Mouse (Mus musculus): ENCODE data around the gene Nos1.

Nos1 gene

DNA sequence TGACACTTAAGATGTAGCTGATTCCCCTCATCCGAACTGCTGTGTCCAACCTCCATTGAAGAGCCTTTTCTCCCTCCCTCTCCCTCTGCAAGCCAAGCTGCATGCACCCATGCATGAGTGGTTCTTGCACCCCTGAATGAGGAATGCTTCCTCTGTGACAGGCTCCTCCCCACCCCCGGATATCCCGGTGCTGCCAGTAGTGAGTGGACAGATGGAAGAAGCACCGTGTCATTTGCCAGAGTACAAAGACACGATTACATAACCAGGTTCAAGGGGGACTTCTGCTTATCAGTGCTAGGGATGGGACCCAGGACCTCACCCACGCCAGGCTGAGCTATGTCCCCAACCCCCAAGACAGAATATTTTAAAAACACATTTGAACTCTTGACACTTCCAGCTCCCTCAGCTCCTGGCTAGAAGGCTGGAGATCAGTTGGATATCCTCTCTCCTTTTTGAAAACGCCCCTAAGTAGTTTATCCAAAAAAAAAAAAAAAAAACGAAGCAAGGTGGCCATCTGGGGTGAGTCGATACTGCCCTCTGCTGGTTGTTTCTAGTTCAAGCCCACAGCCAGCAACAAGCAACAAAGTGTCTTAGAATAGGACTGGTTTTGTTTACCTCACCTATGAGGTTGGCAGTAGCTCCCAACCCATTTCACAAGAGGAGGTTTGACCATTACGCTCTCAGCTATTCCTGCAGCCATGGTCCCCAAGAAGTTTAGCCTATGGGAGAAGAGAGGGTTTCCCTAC is 175.0 kb downstream of the Nos1 start:
- DNase-seq (ENCODE audit: low spot score in 2 of 2) = peak in 1 of 2 experiments; percentile 28

DNA sequence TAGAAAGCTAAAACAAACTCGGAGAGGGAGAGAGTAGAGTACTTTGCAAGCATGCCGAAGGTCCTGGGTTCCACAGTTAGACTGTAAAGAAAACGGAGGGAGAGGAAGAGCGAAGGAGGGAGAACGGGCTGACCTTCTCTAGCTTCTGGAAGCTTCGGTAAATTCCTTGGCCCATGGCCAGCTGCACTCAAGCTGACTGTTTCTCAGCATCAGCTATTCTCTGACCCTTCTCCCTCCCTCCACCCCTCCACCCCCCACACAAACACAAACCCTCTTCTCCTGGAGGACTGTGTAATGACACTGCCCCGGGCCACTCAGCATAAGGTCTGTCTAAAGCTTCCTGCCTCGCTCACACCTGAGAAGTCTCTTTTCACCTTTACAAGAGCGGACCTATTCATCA is 183.9 kb downstream of the Nos1 start:
- no peak for DNase-seq (ENCODE audit: low spot score in 2 of 2)

DNA sequence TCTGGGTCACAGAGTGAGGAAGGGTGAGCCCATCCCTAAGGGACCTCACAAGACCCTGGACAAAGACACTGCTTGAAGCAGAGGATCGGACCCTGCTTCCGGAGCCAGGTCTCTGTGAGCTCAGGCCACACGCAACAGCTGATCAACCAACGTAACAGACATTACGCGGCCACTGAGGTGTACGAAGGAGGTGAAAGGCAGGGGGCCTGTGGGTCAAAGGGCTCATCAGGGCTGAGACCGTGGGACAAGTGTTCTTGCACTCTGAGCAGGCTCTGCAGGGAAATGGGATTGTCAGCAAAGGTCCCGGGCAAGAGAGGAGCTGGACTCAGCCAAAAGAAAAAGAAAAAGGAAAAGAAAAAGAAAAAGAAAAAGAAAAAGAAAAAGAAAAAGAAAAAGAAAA is 186.1 kb downstream of the Nos1 start:
- no peak for DNase-seq (ENCODE audit: low spot score in 2 of 2)

DNA sequence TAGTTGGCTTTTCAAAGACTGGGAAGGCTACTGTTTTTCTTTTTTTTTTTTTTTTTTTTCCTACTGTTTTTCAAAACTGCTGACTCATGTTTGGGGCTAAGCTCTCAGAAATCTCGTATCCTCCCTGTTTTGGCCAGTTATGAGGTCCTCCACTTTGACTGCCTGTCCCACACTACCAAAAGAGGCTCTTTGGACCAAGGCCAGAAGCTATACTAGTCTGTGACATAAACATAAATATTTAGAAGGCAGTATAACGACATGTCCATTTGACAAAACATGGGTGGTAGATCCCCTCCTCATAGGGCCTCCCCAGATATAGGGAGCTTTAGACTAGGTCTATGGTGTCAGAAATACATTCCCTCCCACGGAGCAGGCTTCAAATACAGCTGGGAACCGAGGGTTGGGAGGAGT is 186.8 kb downstream of the Nos1 start:
- no peak for DNase-seq (ENCODE audit: low spot score in 2 of 2)

DNA sequence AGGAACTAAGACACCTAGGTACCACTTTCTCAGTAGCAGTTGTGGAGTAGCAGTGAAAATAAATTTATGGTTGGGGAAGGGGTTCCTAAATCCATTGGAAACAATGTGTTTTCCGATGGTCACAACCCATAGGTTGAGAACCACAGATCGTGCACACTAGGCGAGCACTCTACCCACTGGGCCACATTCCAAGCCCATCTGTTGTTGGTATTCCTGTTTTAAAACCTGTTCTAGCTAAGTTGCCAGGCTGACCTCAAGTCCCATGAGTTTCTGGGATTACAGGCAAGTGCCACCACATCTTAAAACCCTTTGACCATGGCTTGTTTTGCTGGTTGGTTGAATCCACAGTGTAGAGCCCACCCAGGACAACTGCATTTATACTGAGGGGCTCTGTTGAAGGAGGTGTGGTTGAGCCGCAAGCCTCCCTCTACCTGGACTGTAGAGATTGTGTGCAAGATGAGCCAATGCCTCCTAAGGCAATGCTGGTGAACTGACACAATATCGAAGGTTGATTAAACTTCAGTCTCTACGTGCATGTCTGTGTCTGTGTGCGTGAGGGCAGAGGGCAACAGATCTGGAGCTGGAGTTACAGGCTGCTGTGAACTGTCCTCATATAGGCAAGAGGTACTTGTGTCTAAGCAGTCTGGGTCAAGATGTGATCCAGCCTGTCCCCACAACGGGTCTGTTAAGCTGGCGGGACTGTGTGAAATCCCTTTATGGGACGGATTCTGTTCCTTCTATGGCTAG is 189.0 kb downstream of the Nos1 start:
- no peak for DNase-seq (ENCODE audit: low spot score in 2 of 2)

DNA sequence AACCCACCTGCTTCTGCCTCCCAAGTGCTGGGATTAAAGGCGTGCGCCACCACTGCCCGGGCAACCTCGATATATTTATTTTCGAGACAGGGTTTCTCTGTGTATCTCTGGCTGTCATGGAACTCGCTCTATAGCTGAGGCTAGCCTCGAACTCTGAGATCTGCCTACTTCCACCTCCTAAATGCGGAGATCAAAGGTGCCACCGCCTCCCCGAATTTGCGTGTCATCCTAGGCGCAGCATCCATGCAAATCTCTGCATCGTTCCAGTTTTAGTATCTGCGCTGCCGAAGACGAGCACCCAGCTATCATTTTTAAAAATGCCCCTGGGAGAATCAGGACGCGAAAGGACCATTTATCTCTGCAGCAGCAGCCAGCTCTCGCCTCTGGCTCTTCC is 195.4 kb downstream of the Nos1 start:
- DNase-seq (ENCODE audit: low spot score in 2 of 2) = no peak

DNA sequence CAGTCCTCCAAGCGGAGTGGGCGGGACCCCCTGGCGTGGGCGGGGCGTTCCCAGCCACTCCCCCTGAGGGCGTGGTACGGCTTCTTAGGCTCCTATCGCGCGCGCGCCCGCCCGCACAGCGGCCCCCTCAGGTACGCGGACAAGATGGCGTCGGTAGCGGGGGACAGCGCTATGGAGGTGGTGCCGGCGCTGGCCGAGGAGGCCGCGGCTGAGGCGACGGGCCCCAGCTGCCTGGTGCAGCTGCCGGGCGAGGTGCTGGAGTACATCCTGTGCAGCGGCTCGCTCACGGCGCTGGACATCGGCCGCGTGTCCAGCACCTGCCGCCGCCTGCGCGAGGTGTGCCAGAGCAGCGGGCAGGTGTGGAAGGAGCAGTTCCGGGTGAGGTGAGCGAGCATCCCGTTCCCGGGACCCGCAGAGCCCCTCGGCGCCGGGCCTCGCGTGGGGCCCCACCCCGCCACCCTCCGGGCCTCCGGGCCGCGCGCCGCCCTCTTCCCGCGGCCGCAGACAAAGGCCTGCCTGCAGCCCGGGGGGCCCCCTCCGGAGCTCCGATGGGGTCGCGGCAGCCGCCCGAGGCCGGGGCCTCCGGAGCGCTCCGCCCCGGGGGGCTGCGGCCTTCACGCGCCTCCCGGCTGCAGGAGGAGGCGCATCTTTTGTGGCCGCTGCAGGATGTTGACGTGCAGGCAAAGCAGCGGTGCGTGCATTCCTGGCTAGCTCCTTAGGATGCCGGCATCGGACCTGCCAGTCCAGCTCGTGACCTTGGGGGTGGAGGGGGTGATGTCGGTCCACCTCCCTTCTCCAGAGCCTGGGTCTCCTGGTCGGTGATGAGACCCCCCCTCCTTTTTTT is 196.0 kb downstream of the Nos1 start, which contains the start of gene Fbxo21:
Gene Fbxo21 (plus strand): TSS at position 74 of the 844 bp plus-strand sequence.
- peak; percentile 96 for DNase-seq (ENCODE audit: low spot score in 2 of 2)

DNA sequence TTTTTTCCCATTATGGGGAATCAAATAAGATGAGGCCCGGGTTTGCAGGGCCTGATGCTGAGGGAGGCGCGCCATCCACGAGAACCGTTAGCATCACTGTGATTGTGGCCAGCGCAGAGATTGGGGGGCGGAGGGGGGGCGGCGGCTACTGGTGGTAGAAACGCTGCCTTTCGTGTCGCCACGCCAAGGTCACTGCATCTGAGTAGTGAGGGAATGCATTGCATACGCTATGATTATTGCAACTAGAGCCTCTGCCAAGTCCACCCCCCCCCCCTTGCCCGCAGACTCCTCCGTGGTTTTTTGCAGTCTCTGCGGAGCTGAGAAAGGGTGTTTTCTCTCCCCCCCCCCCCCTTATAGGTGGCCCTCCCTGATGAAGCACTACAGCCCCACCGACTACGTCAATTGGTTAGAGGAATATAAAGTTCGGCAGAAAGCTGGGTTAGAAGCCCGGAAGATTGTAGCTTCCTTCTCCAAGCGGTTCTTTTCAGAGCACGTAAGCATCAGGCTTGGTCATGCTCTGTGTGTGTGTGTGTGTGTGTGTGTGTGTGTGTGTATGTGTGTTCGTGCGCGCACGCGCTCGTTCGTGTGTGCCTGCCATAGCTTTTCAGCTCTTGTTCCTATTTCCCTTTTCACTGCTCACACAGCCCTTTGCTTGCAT is 196.8 kb downstream of the Nos1 start:
- peak in 1 of 2 experiments; percentile 50 for DNase-seq (ENCODE audit: low spot score in 2 of 2)

DNA sequence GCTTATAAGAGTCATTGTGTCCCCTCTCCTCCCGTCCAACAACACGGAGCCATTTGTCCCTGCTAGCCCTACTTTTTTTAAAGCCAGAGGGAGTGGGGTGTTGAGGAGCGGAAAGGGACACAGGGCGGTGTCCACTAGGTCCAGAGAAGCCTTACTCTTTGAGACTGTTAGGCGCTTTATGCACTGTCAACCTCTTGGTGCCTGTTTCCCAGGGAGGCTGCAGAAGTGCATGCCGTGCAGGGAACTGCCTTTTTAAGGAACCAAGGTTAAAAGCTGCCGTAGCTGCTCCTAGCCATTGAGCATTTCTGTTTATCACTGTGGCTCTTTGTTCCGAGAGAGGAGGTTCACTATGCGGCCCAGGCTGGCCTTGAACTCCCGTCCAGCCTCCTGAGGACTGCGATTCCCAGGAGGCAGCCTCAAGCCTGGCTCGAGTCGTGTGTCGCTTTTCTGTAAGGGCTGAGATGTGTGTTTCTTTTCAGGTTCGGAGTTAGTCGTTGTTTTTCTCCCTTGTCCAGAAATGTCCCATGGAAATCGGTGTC is 197.4 kb downstream of the Nos1 start:
- DNase-seq (ENCODE audit: low spot score in 2 of 2) = no peak

DNA sequence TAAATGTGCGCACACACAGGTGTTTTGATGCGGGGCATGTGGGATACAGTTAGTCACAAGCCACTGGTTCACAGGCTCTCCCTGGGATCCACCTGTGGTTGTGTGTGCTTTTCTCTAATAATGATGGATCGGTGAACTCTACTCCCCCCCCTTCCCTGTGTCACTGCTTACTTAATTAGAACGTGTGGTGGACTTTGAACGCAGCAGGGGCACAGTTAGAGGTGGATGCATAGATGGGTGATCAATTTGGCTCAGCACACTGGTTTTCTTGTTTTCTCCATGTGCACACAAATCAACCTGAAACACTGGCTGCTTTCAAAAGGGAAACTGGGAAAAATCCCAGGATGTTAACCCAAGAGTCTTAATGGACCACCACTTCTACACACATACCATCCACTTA is 198.2 kb downstream of the Nos1 start:
- no peak for DNase-seq (ENCODE audit: low spot score in 2 of 2)

DNA sequence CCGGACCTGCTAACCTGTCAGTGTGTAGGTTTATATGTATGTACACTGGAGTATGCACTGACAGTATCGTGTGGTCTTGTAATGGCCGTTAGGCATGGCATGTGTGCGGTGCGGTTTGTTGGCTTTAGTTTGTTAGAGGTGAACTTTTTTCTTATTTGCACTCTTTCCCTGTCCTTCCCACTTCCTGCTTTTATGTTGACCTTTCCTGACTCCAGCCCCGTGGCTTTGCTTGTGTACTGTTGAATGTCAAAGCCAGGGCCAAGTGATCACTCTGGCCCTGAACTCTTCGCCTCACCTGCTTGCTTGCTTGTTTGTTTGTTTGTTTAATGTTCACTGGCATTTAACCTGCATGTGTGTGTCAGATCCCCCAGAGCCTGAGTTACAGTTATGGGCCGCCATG is 200.1 kb downstream of the Nos1 start:
- no peak for DNase-seq (ENCODE audit: low spot score in 2 of 2)

DNA sequence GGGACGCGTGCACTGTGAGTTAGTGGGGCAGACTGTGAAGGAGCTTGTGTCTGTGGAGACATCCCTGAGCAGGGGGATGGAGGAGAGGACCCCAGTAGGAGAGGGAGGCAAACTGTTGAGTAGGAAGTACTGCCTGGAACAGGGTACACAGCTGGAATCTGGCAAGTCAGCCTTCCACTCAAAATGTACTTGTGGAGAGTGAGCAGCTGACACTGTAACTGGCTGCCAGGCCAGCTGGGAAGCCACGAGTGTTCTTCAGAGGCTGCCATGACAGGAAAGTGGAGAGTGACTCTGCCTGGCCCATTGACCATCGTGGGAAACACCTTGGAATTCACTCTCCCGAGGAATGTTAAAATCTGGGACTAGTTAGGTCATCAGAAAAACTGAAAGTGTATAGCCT is 201.1 kb downstream of the Nos1 start:
- DNase-seq (ENCODE audit: low spot score in 2 of 2) = no peak

DNA sequence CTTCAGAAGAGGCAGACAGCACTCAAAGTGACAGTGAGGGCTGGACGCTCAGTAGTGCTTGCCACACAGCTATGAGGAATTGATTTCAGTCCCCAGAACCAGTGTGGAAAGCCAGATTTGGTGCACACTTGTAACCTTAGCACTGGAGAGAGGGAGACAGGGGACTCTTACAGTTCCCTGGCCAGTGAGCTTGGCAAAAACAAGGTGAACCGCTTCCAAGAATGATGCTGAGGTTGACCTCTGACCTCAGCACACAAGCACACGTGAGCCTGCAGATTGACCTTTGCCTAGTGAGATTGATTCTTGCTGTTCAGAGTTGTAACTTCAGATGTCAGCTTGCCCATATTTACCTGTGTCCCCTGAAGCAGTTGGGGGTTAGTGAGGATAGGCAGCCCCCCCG is 205.5 kb downstream of the Nos1 start:
- no peak for DNase-seq (ENCODE audit: low spot score in 2 of 2)

DNA sequence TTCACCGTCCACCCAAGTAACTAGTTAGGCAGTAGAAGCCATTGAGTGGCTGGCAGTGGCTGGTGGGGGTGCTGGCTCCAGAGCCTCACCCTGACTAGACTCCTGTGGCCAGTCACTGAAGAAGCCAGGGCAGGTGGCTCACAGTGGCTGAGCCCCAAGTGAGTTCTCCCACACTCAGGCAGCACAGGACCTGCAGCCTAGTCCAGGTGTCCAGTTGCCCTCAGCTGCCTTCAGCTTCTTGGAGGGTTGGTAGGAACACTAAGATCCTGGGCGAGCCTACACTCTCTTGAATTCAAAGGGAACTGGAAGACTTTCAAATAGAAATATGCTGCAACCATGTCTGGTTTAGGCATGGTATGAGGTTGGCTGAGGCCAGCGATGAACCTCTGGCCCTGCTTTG is 207.1 kb downstream of the Nos1 start:
- DNase-seq (ENCODE audit: low spot score in 2 of 2) = no peak

DNA sequence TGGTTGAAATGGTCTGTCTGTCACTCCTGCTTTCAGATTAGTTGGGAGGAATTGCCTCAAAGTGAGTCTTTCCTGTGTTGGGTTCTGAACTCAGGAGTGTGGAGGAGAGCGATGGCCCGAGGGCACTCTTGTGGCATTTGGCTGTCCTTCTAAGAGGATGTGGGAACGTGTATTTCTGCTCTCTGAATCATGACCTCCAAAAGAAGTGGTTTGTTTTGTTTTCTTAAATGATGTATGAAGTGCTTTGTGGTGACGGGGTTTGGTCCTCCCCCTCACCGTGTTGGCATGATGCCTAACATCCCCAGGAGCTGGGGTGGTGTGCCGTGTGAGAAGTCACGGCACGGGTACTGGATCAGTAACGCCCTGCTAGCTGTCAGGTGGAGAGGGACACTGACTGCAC is 207.5 kb downstream of the Nos1 start:
- no peak for DNase-seq (ENCODE audit: low spot score in 2 of 2)

DNA sequence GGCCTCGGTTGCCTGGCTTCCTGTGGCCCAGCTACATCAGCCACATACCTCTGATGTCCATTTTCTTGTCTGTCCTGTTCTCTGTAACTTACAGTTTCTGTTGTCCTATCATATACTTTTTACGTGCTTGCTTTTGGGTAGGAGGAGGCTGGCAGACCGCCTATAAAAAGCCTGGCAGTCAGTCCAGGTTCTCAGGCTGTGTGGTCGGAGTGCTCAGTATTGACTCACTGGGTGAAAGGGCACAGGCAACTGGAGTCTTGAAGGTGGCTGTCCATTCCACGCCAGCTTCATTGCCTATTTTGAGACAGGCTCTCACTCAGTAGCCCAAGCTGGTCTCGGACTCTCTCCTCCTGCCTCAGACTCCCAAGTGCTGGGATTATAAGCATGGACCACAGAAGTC is 208.9 kb downstream of the Nos1 start:
- DNase-seq (ENCODE audit: low spot score in 2 of 2) = no peak

DNA sequence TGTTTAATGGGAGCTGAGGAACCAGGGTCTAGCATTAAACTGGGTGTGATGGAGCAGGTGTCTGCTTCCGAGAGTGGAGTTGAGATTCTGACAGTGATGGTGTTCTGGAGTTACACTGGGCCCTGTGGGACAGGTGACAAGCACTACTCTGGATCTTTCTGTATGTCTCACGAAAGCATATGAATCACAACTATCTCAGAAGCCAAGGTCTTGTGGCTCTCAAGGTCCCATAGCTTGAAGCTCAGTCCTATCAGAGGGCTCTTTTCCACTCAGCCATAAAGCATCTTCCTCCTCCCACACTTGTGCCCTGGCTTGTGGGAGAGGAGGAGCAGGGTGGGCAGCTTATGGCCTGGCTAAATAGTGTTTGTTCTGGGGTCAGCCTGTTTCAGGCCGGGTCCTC is 210.1 kb downstream of the Nos1 start:
- no peak for DNase-seq (ENCODE audit: low spot score in 2 of 2)

DNA sequence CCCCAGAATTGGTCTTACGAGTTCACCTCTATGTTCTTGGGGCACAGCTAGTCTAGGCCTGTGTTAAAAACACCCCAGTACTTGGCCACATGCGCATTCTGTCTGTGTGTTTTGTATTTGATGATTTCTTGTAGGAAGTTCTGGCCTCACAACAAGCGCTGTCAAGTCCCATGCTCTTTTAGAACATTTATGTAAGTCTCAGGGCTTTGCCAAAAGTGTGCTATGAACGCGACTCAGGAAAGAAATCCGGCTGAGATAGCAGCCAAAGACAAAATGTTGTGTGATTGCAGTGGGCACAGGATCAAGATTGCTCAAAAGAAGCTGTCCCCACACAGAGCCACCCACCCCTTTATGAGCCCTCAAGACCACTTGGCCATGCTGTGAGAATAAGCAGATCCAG is 212.7 kb downstream of the Nos1 start:
- peak in 1 of 2 experiments; percentile 49 for DNase-seq (ENCODE audit: low spot score in 2 of 2)

DNA sequence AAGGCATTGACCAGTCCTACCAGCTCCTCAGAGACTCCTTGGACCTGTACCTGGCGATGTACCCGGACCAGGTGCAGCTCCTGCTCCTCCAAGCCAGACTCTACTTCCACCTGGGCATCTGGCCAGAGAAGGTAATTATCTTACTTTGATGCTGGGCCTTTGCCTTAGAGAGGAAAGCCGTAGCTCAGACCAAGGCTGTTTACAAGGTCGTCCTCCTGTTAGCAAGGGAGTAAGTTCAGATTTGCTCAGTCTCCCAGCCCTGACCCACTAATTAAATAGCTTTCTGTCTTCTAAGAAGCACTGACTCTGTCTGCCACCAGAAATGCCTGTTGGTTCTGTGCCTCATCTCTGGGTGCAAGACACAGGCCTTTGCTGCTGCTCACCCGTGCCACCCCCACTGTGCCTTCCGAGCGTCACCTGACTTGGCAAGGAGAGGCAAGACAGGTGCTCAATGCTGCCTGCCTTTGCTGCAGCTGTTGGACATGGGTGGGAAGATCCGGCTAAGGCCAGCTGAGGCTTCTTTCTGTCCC is 214.6 kb downstream of the Nos1 start:
- no peak for DNase-seq (ENCODE audit: low spot score in 2 of 2)

DNA sequence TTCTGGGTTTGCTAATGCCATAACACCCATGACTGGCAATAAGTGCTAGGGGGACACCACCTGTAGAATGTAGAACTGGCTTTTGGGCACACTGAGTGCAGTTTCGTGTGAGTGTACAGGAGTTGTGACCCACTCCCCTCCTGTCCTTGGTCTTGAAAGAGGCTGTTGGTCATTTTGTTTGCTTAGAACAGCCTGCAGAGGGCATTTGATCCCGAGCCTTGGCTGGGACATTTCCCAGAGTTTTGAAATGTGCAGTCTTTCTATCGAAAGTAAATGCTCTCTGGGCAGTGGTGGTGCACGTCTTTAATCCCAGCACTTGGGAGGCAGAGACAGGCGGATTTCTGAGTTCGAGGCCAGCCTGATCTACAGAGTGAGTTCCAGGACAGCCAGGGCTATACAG is 215.1 kb downstream of the Nos1 start:
- DNase-seq (ENCODE audit: low spot score in 2 of 2) = no peak

DNA sequence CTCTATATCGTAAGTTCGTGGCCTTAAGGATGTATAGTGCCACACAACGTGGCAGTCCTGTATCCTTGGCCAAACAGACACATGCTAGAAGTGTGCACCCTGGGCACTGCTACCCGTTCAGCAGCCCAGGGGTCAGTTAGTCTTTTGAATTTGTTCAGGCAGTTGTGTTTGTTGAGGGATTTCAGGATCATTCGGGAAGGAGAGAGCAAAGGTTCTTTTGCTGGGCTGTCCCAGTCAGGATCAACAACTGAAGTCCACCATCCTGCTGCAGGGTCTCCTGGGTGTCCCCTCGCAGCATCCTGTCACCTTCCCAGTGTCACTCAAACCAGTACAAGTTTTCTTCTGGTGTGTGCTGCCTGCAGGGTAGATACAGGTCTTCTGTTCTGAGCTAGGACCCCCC is 215.7 kb downstream of the Nos1 start:
- DNase-seq (ENCODE audit: low spot score in 2 of 2) = no peak

Measured in right cerebral cortex, adult 2 months (tissue).